Mouse (Mus musculus) spleen, embryonic (tissue): ENCODE measurements at regions not wholly inside any gene's neighbourhood (a gene's known extent, or its start where the extent isn't known, plus 50 kb on each side); places are given as distances from the start of the nearest gene placed in this dataset.

ENCODE experiments used
- CTCF ChIA-PET: fragments of 350-600 bp; sonication (Branson Sonifier 250); formaldehyde crosslinking; loops from one replicate; lab custom pipeline; 2022; lab: Charles Lee

GRCm38 (mm10) chr13:38753722-38754121 is 94.9 kb upstream of the Eef1e1 start:
- CTCF ChIA-PET = no interaction called here

- CTCF ChIA-PET = no interaction called here
Measured at GRCm38 (mm10) chr13:38751876-38752275, 93.0 kb upstream of the Eef1e1 start.

GRCm38 (mm10) chr13:38740066-38740465 is 81.2 kb upstream of the Eef1e1 start:
- CTCF ChIA-PET = no interaction called here

GRCm38 (mm10) chr13:38736361-38737035 is 77.6 kb upstream of the Eef1e1 start:
- CTCF ChIA-PET = no interaction called here

- CTCF ChIA-PET = no interaction called here
Measured at GRCm38 (mm10) chr13:38735294-38735693, 76.4 kb upstream of the Eef1e1 start.

- CTCF ChIA-PET = no interaction called here
Measured at GRCm38 (mm10) chr13:38733246-38733645, 74.4 kb upstream of the Eef1e1 start.

- CTCF ChIA-PET = interaction anchor here (0.6 kb wide), 1 partner anchor 121 kb away, joined by 3 read pairs; no protein-coding TSS in a partner anchor
Measured at GRCm38 (mm10) chr13:38725452-38725851, 66.6 kb upstream of the Eef1e1 start.

- CTCF ChIA-PET = no interaction called here
Measured at GRCm38 (mm10) chr13:38721166-38721565, 62.3 kb upstream of the Eef1e1 start.

GRCm38 (mm10) chr13:38714838-38715237 is 56.0 kb upstream of the Eef1e1 start:
- CTCF ChIA-PET = no interaction called here
